Mouse (Mus musculus) bone marrow, adult 2 months (tissue): ENCODE data around the gene Immt.

Experiments used
- CTCF ChIP-seq: fragments of 200-500 bp; IDR thresholded peaks from 2 replicates; pipeline ENCODE4 v1.5.1; 2011; ENCODE audit warnings: low read length, control low read depth; ENCODE audit not compliant: control insufficient read depth, insufficient read depth
- POLR2A ChIP-seq: fragments of 200-500 bp; IDR thresholded peaks from 2 replicates; pipeline ENCODE4 v1.6.1; 2011; ENCODE audit warnings: low read depth, mild to moderate bottlenecking, control low read depth, low read length, borderline replicate concordance; ENCODE audit not compliant: control insufficient read depth

DNA sequence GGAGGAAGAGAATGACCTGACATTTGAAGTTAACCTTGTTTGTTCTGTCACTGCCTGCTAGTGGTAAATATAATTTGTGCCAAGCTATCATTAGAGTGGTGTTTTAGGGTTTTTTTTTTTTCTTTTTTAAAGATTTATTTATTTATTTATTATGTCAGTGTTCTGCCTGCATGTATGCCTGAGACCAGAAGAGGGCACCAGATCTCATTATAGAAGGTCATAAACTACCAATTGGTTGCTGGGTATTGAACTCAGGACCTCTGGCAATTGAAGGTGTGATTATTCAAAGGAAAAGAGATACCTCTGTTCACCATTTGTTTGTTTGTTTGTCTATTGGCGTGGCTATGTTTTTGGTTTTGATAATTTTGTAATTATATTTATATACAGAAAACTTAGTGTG lies 37.7 kb downstream of the Immt start:
- TF ChIP-seq CTCF (no peak), POLR2A (no peak)
